Mouse (Mus musculus) small intestine, adult 2 months (tissue): ENCODE data around the gene Ugt2b38. TPM values are rescaled to one million over a fixed set of nuclear protein-coding genes. Genes with fewer than 3 reads are reported as not detected.
"Not testable (repeated sequence)": the region's sequence is repeated elsewhere in the genome, so short reads cannot be mapped to it uniquely, and the experiment has no call there.

Source experiments
- H3K27ac ChIP-seq: fragments of 200-500 bp; 2 replicates; pipeline ENCODE4 v1.5.1; 2012; ENCODE audit warnings: low read depth, low read length, control low read depth, inconsistent platforms; ENCODE audit not compliant: insufficient read depth
- H3K27me3 ChIP-seq: fragments of 200-500 bp; 2 replicates; pipeline ENCODE4 v1.6.1; 2012; ENCODE audit warnings: mild to moderate bottlenecking, moderate library complexity, low read length, inconsistent platforms; ENCODE audit not compliant: control insufficient read depth, insufficient read depth
- H3K36me3 ChIP-seq: fragments of 200-500 bp; 2 replicates; pipeline ENCODE4 v1.6.1; 2012; ENCODE audit warnings: mild to moderate bottlenecking, low read length, control low read depth, inconsistent platforms; ENCODE audit not compliant: control insufficient read depth, insufficient read depth
- H3K4me1 ChIP-seq: fragments of 200-500 bp; 2 replicates; pipeline ENCODE4 v1.6.1; 2012; ENCODE audit warnings: low read length, inconsistent platforms, mixed read lengths; ENCODE audit not compliant: control insufficient read depth, insufficient read depth, insufficient read length
- H3K4me3 ChIP-seq: fragments of 200-500 bp; 2 replicates; pipeline ENCODE4 v1.5.1; 2012; ENCODE audit warnings: low read depth, mild to moderate bottlenecking, control low read depth, inconsistent platforms, low read length, moderate library complexity
- CTCF ChIP-seq: fragments of 200-500 bp; IDR thresholded peaks from 2 replicates; pipeline ENCODE4 v1.5.1; 2012; ENCODE audit warnings: low read depth, mild to moderate bottlenecking, control low read depth, inconsistent platforms, low read length, moderate library complexity, mixed read lengths; ENCODE audit not compliant: insufficient replicate concordance, insufficient read length; ENCODE audit errors: extremely low read depth
- POLR2A ChIP-seq: fragments of 200-500 bp; IDR thresholded peaks from 2 replicates; pipeline ENCODE4 v1.6.1; 2012; ENCODE audit warnings: low read depth, mild to moderate bottlenecking, control low read depth, inconsistent platforms, low read length, moderate library complexity
- WGBS: fragments of 180-500 bp; shearing (Covaris S2); methylation state at CpG from one replicate; pipeline ENCODE4 v1.1.7; 2018; 5-methylcytosine and 5-hydroxymethylcytosine counted together
- polyA plus RNA-seq: library from polyadenylated mRNA; depleted of rRNA; stranded (reverse); fragments of >200 nt; gene quantifications from 2 replicates; pipeline ENCODE4 v1.2.3, GENCODE M21; 2012; rRNA removed

Ugt2b38 gene
- polyA plus RNA-seq, 1 experiment = not detected

- Histone ChIP-seq H3K27me3 (no peaks in the 10 kb centered on the region), H3K27ac (peak overlapping the region; percentile 56), H3K36me3 (no peaks in the 10 kb centered on the region), H3K4me1 (peaks cover 2% of the 10 kb centered on the region; the same call in 1 of the 2 replicates), H3K4me3 (no peak overlapping the region)
- 22% methylated on average over 4 of the region's 4 CpGs for WGBS
- TF ChIP-seq CTCF (no peak), POLR2A (no peak)
Observed at GRCm38 (mm10) chr5:87396968-87397367, 27.0 kb downstream of the Ugt2b38 start.

- H3K4me1 ChIP-seq = no peaks in the 10 kb centered on the region
- 79% methylated on average over 2 of the region's 2 CpGs for WGBS
- H3K27me3 ChIP-seq = no peaks in the 10 kb centered on the region
- no peak for TF ChIP-seq CTCF
- no peak for TF ChIP-seq POLR2A
- no peak overlapping the region for H3K27ac ChIP-seq
- H3K36me3 ChIP-seq = no peaks in the 10 kb centered on the region
- H3K4me3 ChIP-seq = no peak overlapping the region
Observed at GRCm38 (mm10) chr5:87390818-87391217, 33.2 kb downstream of the Ugt2b38 start.

GRCm38 (mm10) chr5:87380234-87380633 is 43.8 kb downstream of the Ugt2b38 start:
- TF ChIP-seq POLR2A (no peak), CTCF (no peak)
- H3K36me3 ChIP-seq = no peaks in the 10 kb centered on the region
- H3K4me1 ChIP-seq = peaks cover 3% of the 10 kb centered on the region; the same call in 1 of the 2 replicates
- no peaks in the 10 kb centered on the region for H3K27me3 ChIP-seq
- H3K4me3 ChIP-seq = no peak overlapping the region
- WGBS = 20% methylated on average over 2 of the region's 2 CpGs
- H3K27ac ChIP-seq = peak overlapping the region; percentile 95

- peaks cover 3% of the 10 kb centered on the region; the same call in 1 of the 2 replicates for H3K4me1 ChIP-seq
- peak overlapping the region; percentile 95 for H3K27ac ChIP-seq
- no peaks in the 10 kb centered on the region for H3K27me3 ChIP-seq
- H3K36me3 ChIP-seq = no peaks in the 10 kb centered on the region
- TF ChIP-seq POLR2A = no peak
- no peak for TF ChIP-seq CTCF
- no peak overlapping the region for H3K4me3 ChIP-seq
Observed at GRCm38 (mm10) chr5:87379825-87380224, 44.2 kb downstream of the Ugt2b38 start.

GRCm38 (mm10) chr5:87375874-87376383 is 48.1 kb downstream of the Ugt2b38 start:
- WGBS = 86% methylated on average over 3 of the region's 3 CpGs
- no peak overlapping the region for H3K4me3 ChIP-seq
- TF ChIP-seq POLR2A (no peak), CTCF (no peak)
- peaks cover 5% of the 10 kb centered on the region; the same call in 1 of the 2 replicates for H3K4me1 ChIP-seq
- 0 out of 2 replicates have a peak, but pooled peaks cover 1% of the 10 kb centered on the region for H3K36me3 ChIP-seq
- no peak overlapping the region; the same call in 1 of the 2 replicates for H3K27ac ChIP-seq
- no peaks in the 10 kb centered on the region for H3K27me3 ChIP-seq

GRCm38 (mm10) chr5:87373502-87373863 is 50.5 kb downstream of the Ugt2b38 start:
- Histone ChIP-seq H3K36me3 (0 out of 2 replicates have a peak, but pooled peaks cover 3% of the 10 kb centered on the region), H3K27ac (no peak overlapping the region), H3K4me1 (peaks cover 2% of the 10 kb centered on the region; the same call in 1 of the 2 replicates), H3K4me3 (no peak overlapping the region), H3K27me3 (no peaks in the 10 kb centered on the region)
- 26% methylated on average over 1 of the region's 1 CpGs for WGBS
- TF ChIP-seq POLR2A (no peak), CTCF (no peak)

- not testable (repeated sequence) for H3K36me3 ChIP-seq, H3K4me3 ChIP-seq, H3K27me3 ChIP-seq
Observed at GRCm38 (mm10) chr5:87372788-87373501, 51.1 kb downstream of the Ugt2b38 start.

More at GRCm38 (mm10) chr5:87372788-87373501, 51.1 kb downstream of the Ugt2b38 start:
- H3K27ac ChIP-seq = peak overlapping the region; percentile 77
- 11% methylated on average over 4 of the region's 4 CpGs for WGBS
- not testable (repeated sequence) for H3K4me1 ChIP-seq

Other genes starting within 250 kb of the Ugt2b38 start
- not detected in 2 replicates for gene Ugt2b37, start 169.4 kb downstream of the Ugt2b38 start, polyA plus RNA-seq
- 4.8 and 11.6 TPM in 2 replicates for gene Ugt2a3, start 87.0 kb downstream of the Ugt2b38 start, polyA plus RNA-seq
- gene Ugt2a2, start 58.1 kb upstream of the Ugt2b38 start, polyA plus RNA-seq = not detected in 2 replicates
- gene Gm43638, start 62.6 kb upstream of the Ugt2b38 start, polyA plus RNA-seq = not detected in 2 replicates
- gene Ugt2a1, start 66.7 kb upstream of the Ugt2b38 start, polyA plus RNA-seq = not detected in 2 replicates
- gene Sult1b1, start 114.0 kb upstream of the Ugt2b38 start, polyA plus RNA-seq = 3.5 and 7.8 TPM in 2 replicates
- 0.67 and 1.6 TPM in 2 replicates for gene Sult1d1, start 144.8 kb upstream of the Ugt2b38 start, polyA plus RNA-seq
- not detected in 2 replicates for gene Sult1e1, start 167.4 kb upstream of the Ugt2b38 start, polyA plus RNA-seq
- not detected in 2 replicates for gene Csn1s1, start 242.0 kb upstream of the Ugt2b38 start, polyA plus RNA-seq